Mouse (Mus musculus): ENCODE results near the gene Eif2ak1. TPM values are rescaled to one million over a fixed set of nuclear protein-coding genes. Genes with fewer than 3 reads are reported as not detected.
A peak's percentile ranks its signal among the peaks of the same experiment; 100 is the strongest.

Gene Eif2ak1
- total RNA-seq, 2 experiments from 2014 or later = 33.5 to 41.7 TPM

GRCm38 (mm10) chr5:143943231-143944125 is 125.9 kb downstream of the Eif2ak1 start:
- DNase-seq (ENCODE audit: low spot score in 2 of 2) = no peak

DNA sequence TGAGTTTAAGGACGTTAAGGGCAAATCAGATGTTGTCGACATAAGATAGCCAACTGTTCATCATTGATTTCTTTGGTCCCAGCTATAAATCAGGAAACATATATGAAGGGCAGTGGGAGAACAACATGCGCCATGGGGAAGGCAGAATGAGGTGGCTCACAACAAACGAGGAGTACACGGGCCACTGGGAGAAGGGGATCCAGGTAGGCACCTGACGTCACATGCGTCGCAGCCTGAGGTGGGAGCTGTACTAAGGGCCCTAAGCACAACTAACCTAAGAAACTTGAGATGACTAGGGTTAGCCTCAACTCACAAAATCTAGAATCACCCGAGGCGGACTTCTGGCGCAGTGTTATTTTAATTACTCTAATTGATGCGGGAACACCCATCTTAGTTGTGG is 130.8 kb downstream of the Eif2ak1 start:
- no peak for DNase-seq (ENCODE audit: low spot score in 2 of 2)

DNA sequence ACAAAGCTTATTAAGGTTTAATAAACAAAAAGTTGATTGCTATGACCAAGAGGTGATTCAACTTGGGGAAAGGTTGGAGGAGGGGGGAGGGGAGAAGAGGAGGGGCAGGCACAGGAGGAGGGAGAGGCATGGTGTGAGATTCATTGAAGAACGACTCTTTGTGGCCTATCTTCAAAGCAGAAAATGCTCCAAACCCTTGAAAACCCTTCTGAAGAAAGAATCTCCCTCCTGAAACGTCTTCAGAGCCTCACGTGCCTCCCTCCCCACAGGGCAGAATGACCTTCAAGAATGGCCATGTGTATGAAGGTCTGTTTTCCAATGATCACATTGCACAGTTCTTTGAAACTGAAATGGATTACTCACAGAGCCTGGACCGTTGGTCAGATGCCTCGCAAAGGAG is 132.4 kb downstream of the Eif2ak1 start:
- peak in 1 of 2 experiments; percentile 19 for DNase-seq (ENCODE audit: low spot score in 2 of 2)

Other genes starting within 250 kb of the Eif2ak1 start
- 100 to 1,000 TPM in 1 of 2 experiments, 10 to 100 TPM in 1; 81.9 to 153 TPM for gene Cyth3, start 195.3 kb upstream of the Eif2ak1 start, total RNA-seq (2021)
- 10 to 100 TPM; 10.2 to 11.7 TPM for gene Usp42, start 85.5 kb upstream of the Eif2ak1 start, total RNA-seq (2021)
- gene Ankrd61, start 79.9 kb downstream of the Eif2ak1 start, total RNA-seq (2021) = not detected
- gene Aimp2, start 92.1 kb downstream of the Eif2ak1 start, total RNA-seq (2021) = 10 to 100 TPM; 31.4 to 35.2 TPM
- 1 to 10 TPM; 7.1 to 7.5 TPM for gene Pms2, start 92.2 kb downstream of the Eif2ak1 start, total RNA-seq (2021)
- gene Gm42421, start 110.4 kb downstream of the Eif2ak1 start, total RNA-seq (2021) = not detected
- 1 to 10 TPM in 1 of 2 experiments, under 1 TPM in 1; 0.74 to 6.5 TPM for gene Rsph10b, start 115.2 kb downstream of the Eif2ak1 start, total RNA-seq (2021)
- 10 to 100 TPM; 43.1 to 51.8 TPM for gene Ccz1, start 197.1 kb downstream of the Eif2ak1 start, total RNA-seq (2021)
- not detected for gene Ocm, start 208.9 kb downstream of the Eif2ak1 start, total RNA-seq (2021)